Mouse (Mus musculus): Measurements from ENCODE around the gene Mfap5. TPM values are rescaled to one million over a fixed set of nuclear protein-coding genes. Genes with fewer than 3 reads are reported as not detected.

The Mfap5 gene
- polyA plus RNA-seq, 1 experiment, result 0.32 TPM

DNA sequence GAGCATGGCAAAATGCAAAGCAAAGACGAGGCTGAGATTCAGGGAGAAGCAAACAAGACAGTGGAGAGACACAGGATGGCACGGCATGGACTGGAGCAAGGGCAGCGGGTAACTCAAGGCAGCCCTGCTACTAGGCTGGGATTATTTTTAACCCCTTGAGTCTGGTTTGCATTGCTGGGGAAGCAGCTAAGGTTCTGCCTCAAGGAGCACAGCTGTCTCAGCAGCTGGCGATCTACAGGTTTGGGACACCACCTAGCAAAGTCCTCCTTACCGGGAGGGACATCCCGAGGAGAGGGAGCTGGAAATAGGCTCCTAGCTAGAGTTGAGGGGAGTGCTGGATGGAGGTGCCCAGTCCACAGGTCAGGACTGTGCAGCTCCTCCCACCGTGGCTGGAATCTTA, 49.6 kb downstream of the Mfap5 start:
- H3K4me1 ChIP-seq (ENCODE audit: control insufficient read depth, insufficient read depth, low read length), result peaks cover 29% of the 10 kb centered on the region
- H3K4me3 ChIP-seq (ENCODE audit: insufficient read depth, low read length), result no peak overlapping the region

DNA sequence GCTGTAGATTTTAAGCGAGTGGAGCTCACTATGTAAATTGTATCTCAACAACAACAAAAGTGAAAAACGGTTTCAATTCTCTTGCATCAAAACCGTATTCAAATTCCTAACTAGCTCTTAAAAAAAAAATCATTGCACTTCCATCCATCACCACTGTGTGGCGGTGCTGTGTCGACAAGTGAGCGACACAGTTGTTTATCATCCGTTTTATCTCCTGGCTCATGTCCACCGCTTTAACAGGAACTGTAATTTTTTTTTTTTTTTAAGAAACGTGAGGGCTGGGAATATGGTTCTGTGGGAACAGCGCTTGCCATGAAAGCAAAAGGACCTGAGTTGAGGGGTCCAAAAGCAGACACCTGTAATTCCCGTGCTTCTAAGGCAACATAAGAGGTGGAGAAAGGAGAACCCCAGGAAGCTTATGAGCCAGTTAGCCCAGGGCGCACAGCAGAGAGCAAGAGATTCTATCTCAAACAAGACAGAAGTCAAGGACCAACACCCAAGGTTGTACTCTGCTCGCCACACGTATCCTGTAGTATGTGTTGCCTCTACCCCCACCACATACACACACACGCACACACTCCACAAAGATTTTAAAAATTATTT, 51.4 kb downstream of the Mfap5 start:
- TF ChIP-seq POLR2A (IDR thresholded peaks at IDR 0.05; ENCODE audit: borderline replicate concordance, low read depth, low read length) (no peak), CTCF (IDR thresholded peaks at IDR 0.05; ENCODE audit: low read depth, low read length) (no peak)
- no peak overlapping the region for H3K4me3 ChIP-seq (ENCODE audit: insufficient read depth, low read length)
- peaks cover 29% of the 10 kb centered on the region for H3K4me1 ChIP-seq (ENCODE audit: control insufficient read depth, insufficient read depth, low read length)
- H3K27ac ChIP-seq (ENCODE audit: insufficient read depth, low read depth, low read length), result no peak overlapping the region

More for the DNA sequence above, 49.6 kb downstream of the Mfap5 start:
- no peak overlapping the region for H3K27ac ChIP-seq (ENCODE audit: insufficient read depth, low read depth, low read length)
- TF ChIP-seq POLR2A (IDR thresholded peaks at IDR 0.05; ENCODE audit: borderline replicate concordance, low read depth, low read length), result no peak

DNA sequence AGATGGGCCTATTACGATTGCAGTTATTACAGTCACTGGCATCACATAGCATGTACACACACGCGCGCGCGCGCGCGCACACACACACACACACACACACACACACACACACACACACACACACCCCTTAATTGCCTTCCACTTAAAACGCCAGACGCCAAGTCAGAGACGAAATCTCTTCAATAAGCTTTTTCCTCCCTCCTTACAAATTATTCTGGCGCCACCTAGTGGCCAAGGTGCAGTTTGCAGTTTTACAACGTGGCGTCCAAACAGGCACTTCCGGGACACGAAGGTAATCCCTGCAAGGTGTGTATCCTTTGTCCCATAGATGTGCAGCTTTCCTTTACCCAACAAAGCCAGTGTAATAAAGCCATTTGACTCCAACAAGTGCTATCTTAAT, 54.8 kb downstream of the Mfap5 start:
- no peak overlapping the region for H3K27ac ChIP-seq (ENCODE audit: insufficient read depth, low read depth, low read length)
- peaks cover 17% of the 10 kb centered on the region for H3K4me1 ChIP-seq (ENCODE audit: control insufficient read depth, insufficient read depth, low read length)
- TF ChIP-seq POLR2A (IDR thresholded peaks at IDR 0.05; ENCODE audit: borderline replicate concordance, low read depth, low read length) (no peak), CTCF (IDR thresholded peaks at IDR 0.05; ENCODE audit: low read depth, low read length) (peak; percentile 93)
- H3K4me3 ChIP-seq (ENCODE audit: insufficient read depth, low read length), result peak overlapping the region; percentile 9; the same call in 1 of the 2 replicates

DNA sequence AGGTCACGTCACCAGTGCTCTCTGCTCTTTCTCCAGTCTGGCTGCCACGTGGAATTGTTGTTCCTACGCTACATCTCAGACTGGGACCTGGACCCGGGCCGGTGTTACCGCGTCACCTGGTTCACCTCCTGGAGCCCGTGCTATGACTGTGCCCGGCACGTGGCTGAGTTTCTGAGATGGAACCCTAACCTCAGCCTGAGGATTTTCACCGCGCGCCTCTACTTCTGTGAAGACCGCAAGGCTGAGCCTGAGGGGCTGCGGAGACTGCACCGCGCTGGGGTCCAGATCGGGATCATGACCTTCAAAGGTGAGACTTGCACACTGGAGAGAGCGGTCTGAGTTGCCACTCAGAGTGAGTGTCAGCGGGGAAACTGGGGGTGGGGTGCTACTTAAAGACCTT, 55.4 kb downstream of the Mfap5 start:
- Histone ChIP-seq H3K4me1 (ENCODE audit: control insufficient read depth, insufficient read depth, low read length) (peaks cover 15% of the 10 kb centered on the region), H3K4me3 (ENCODE audit: insufficient read depth, low read length) (no peak overlapping the region), H3K27ac (ENCODE audit: insufficient read depth, low read depth, low read length) (no peak overlapping the region)
- TF ChIP-seq POLR2A (IDR thresholded peaks at IDR 0.05; ENCODE audit: borderline replicate concordance, low read depth, low read length), result no peak
- TF ChIP-seq CTCF (IDR thresholded peaks at IDR 0.05; ENCODE audit: low read depth, low read length), result no peak

DNA sequence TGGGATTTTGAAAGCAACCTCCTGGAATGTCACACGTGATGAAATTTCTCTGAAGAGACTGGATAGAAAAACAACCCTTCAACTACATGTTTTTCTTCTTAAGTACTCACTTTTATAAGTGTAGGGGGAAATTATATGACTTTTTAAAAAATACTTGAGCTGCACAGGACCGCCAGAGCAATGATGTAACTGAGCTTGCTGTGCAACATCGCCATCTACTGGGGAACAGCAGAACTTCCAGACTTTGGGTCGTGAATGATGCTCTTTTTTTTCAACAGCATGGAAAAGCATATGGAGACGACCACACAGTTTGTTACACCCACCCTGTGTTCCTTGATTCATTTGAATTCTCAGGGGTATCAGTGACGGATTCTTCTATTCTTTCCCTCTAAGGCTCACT, 56.8 kb downstream of the Mfap5 start:
- TF ChIP-seq POLR2A (IDR thresholded peaks at IDR 0.05; ENCODE audit: borderline replicate concordance, low read depth, low read length), result no peak
- TF ChIP-seq CTCF (IDR thresholded peaks at IDR 0.05; ENCODE audit: low read depth, low read length), result peak; percentile 48; the same call in 1 of the 2 replicates
- no peak overlapping the region for H3K4me3 ChIP-seq (ENCODE audit: insufficient read depth, low read length)
- H3K4me1 ChIP-seq (ENCODE audit: control insufficient read depth, insufficient read depth, low read length), result peaks cover 23% of the 10 kb centered on the region
- H3K27ac ChIP-seq (ENCODE audit: insufficient read depth, low read depth, low read length), result no peak overlapping the region

DNA sequence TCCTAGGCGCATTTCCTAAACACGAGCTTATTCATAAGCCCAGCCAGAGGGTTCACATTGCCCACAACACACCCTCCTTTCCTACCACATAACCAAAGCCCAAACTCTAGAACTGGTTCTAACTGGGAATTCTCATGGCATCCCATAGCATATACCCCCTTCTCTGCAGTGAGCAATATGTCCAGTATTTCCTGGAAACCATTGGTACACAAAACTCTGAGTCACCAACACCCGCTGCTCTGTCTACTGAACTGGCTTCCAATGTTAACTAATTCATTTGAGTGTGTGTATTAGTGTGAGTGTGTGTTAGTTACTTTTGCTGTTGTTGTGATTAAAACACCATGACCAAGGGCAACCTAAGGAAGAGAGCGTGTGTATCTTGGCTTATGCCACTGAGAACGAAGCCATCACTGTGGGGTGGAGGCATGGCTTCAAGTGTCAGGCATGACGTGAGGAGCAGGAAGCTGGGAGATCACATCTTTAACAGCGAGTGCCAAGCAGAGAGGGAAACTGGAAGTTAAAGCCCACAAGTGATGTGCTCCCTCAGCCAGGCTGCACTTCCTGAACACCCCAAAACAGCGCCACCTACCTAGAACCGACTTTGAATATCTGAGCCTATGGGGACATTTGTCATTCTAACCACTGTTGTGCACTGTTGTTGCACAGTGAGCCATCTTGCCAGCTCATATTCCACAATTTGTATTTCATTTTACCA, 59.6 kb downstream of the Mfap5 start:
- TF ChIP-seq CTCF (IDR thresholded peaks at IDR 0.05; ENCODE audit: low read depth, low read length) (no peak), POLR2A (IDR thresholded peaks at IDR 0.05; ENCODE audit: borderline replicate concordance, low read depth, low read length) (no peak)
- Histone ChIP-seq H3K4me3 (ENCODE audit: insufficient read depth, low read length) (no peak overlapping the region), H3K4me1 (ENCODE audit: control insufficient read depth, insufficient read depth, low read length) (peaks cover 35% of the 10 kb centered on the region), H3K27ac (ENCODE audit: insufficient read depth, low read depth, low read length) (no peak overlapping the region)

DNA sequence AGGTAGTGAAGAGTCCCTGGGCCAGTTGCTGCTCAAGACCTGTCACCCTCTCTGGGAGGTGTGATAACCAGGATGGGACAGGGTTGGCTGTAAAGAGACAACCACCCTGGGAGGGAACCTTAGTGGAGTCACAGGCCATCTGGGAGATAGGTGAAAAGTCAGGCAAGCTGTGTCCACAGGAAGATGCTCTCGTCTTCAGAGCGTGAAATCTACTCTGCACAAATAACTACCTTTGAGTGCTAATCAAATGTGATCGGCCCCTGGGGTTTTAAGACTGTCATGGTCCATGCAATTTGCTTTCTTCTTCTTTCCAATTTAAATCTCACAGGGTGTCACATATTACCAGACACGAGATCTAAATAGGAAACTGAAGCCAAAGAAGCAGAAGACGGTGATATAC, 63.5 kb downstream of the Mfap5 start:
- Histone ChIP-seq H3K27ac (ENCODE audit: insufficient read depth, low read depth, low read length) (peak overlapping the region; percentile 98), H3K4me1 (ENCODE audit: control insufficient read depth, insufficient read depth, low read length) (peaks cover 64% of the 10 kb centered on the region), H3K4me3 (ENCODE audit: insufficient read depth, low read length) (no peak overlapping the region)
- TF ChIP-seq CTCF (IDR thresholded peaks at IDR 0.05; ENCODE audit: low read depth, low read length) (no peak), POLR2A (IDR thresholded peaks at IDR 0.05; ENCODE audit: borderline replicate concordance, low read depth, low read length) (no peak)

DNA sequence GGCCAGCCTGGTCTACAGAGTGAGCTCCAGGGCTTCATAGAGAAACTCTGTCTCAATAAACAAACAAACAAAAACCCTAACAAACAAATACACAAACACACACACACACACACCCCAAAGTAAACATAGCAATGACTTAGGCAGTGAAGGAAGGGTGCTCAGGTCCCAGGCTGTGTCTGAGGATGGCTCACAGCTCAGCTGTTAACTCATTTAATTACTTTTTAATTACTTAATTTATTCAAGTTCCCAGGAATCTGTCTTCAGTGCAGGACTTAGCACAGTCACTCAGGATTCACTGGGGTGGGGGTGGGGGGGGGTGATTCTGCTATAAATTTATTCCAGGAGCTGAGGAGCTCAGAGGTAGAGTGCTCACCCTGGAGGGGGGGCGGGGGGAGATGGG, 64.1 kb downstream of the Mfap5 start:
- TF ChIP-seq POLR2A (IDR thresholded peaks at IDR 0.05; ENCODE audit: borderline replicate concordance, low read depth, low read length) (no peak), CTCF (IDR thresholded peaks at IDR 0.05; ENCODE audit: low read depth, low read length) (no peak)
- peaks cover 65% of the 10 kb centered on the region for H3K4me1 ChIP-seq (ENCODE audit: control insufficient read depth, insufficient read depth, low read length)
- H3K4me3 ChIP-seq (ENCODE audit: insufficient read depth, low read length), result peak overlapping the region; percentile 5; the same call in 1 of the 2 replicates
- peak overlapping the region; percentile 98 for H3K27ac ChIP-seq (ENCODE audit: insufficient read depth, low read depth, low read length)

DNA sequence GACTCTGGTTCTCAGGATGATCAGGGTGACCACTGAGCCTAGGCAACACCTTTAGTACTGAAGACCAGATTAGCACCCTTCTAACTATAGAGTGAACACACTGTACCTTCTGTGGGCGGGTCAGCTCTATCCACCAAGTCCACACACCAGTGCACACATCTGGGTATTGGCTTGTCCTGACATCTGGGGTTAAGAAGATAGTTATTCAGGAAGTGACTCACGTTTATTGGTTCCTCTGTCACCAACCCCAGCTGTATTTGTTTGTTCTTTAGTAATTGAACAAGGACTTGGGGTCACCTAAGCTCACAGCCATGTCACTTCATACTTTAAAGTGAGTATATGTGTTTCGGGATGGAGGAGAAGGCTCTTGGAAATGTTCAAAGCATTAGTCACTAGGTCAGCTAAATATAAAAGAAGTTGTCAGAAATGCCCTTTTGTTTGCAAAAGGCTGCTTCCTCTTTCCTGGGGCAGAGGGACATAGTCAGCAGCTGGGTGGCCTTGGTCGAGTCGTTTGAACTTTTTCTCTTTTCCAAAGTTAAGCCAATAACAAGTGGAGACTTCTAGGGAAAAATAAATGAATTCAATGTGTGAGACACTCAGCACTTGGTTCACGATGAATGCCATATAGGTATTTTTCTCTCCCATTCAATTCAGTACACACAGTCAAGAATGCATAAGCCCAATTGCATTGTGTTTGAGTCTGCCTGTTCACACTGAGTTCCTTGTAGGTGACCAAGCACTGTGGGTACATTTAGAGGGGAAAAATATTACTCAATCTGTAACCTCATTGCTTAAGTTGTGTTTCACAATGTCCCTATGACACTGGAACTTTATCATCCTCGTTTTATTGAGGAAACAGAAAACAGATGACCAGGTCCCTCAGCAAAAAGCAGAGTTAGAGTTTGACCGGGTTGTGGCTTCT, 65.3 kb downstream of the Mfap5 start:
- peaks cover 65% of the 10 kb centered on the region for H3K4me1 ChIP-seq (ENCODE audit: control insufficient read depth, insufficient read depth, low read length)
- H3K4me3 ChIP-seq (ENCODE audit: insufficient read depth, low read length), result peak overlapping the region; percentile 28
- TF ChIP-seq POLR2A (IDR thresholded peaks at IDR 0.05; ENCODE audit: borderline replicate concordance, low read depth, low read length) (no peak), CTCF (IDR thresholded peaks at IDR 0.05; ENCODE audit: low read depth, low read length) (no peak)
- H3K27ac ChIP-seq (ENCODE audit: insufficient read depth, low read depth, low read length), result peak overlapping the region; percentile 98
